Mouse (Mus musculus) frontal cortex, adult (tissue): ENCODE measurements around the gene Ripor2.

Experiments used
- ATAC-seq: cut with Nextera tagmentation; 2 replicates; pipeline ENCODE4 v1.9.2; 2017; ENCODE audit warnings: mild to moderate bottlenecking, moderate library complexity, mixed read lengths; ENCODE audit not compliant: low TSS enrichment

The Ripor2 gene

GRCm38 (mm10) chr13:24617076-24617798, 35.2 kb downstream of the Ripor2 start:
- peak; percentile 78 for ATAC-seq

- ATAC-seq, result no peak
Measured at GRCm38 (mm10) chr13:24617799-24618130, 35.8 kb downstream of the Ripor2 start.

GRCm38 (mm10) chr13:24619711-24620110, 37.7 kb downstream of the Ripor2 start:
- no peak for ATAC-seq

- ATAC-seq, result no peak; the same call in 1 of the 2 replicates
Measured at GRCm38 (mm10) chr13:24620439-24620838, 38.5 kb downstream of the Ripor2 start.

- no peak for ATAC-seq
Measured at GRCm38 (mm10) chr13:24623631-24624030, 41.6 kb downstream of the Ripor2 start.

- ATAC-seq, result peak; percentile 28; the same call in 1 of the 2 replicates
Measured at GRCm38 (mm10) chr13:24625071-24625470, 43.1 kb downstream of the Ripor2 start.

GRCm38 (mm10) chr13:24626698-24627436, 44.9 kb downstream of the Ripor2 start:
- ATAC-seq, result no peak

- no peak for ATAC-seq
Measured at GRCm38 (mm10) chr13:24628192-24628591, 46.2 kb downstream of the Ripor2 start.

GRCm38 (mm10) chr13:24629073-24629621, 47.2 kb downstream of the Ripor2 start:
- ATAC-seq, result peak; percentile 62

GRCm38 (mm10) chr13:24630364-24630763, 48.4 kb downstream of the Ripor2 start:
- ATAC-seq, result no peak

- ATAC-seq, result no peak
Measured at GRCm38 (mm10) chr13:24632988-24633577, 51.1 kb downstream of the Ripor2 start.

GRCm38 (mm10) chr13:24634346-24635120, 52.5 kb downstream of the Ripor2 start:
- peak; percentile 48 for ATAC-seq

GRCm38 (mm10) chr13:24638371-24639214, 56.6 kb downstream of the Ripor2 start:
- peak; percentile 47 for ATAC-seq

- ATAC-seq, result peak; percentile 14
Measured at GRCm38 (mm10) chr13:24639215-24640165, 57.5 kb downstream of the Ripor2 start.

- ATAC-seq, result no peak
Measured at GRCm38 (mm10) chr13:24640166-24640560, 58.2 kb downstream of the Ripor2 start.

GRCm38 (mm10) chr13:24640836-24641385, 58.9 kb downstream of the Ripor2 start:
- ATAC-seq, result no peak

GRCm38 (mm10) chr13:24641491-24642430, 59.8 kb downstream of the Ripor2 start:
- no peak for ATAC-seq

GRCm38 (mm10) chr13:24645146-24645545, 63.2 kb downstream of the Ripor2 start:
- 0 out of 2 replicates have a peak, but pooled peaks have one; percentile 28 for ATAC-seq
